Mouse (Mus musculus): ENCODE results near the gene Txndc17.
A peak's percentile ranks its signal among the peaks of the same experiment; 100 is the strongest.
"Not testable (repeated sequence)": the region's sequence is repeated elsewhere in the genome, so short reads cannot be mapped to it uniquely, and the experiment has no call there.

Txndc17 gene

DNA sequence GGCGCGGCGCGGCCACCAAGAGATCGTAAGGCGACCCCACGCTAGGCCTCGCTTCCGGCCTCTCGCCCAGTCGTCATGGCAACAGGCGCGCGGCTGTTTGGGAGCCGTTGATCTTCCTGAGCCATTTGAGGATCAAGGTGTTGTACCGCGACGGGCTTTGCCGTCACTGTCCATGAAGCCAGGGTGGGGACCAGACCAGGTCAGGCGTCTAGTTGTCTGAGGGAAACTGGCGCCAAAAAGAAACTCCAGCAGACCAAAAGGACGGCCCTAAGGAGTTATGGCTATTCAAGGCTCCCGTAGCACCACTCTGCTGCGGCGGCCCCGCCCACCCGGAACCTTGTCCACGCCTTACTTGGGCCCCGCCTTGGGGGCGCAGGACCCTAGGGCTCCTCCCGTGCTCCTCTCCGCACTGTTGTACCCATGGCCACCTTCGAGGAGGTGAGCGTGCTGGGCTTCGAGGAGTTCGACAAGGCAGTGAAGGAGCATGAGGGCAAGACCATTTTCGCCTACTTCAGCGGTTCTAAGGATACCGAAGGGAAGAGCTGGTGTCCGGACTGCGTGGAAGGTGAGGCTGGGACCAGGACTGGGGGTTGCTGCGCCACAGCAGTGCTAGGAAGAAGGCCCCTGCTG is at the start of gene Txndc17, which contains the start of gene 4933427D14Rik:
Gene Txndc17, plus strand, starts transcription at position 344 of the 630 bp plus-strand sequence.
Gene 4933427D14Rik, minus strand, starts transcription at position 256 of the 630 bp plus-strand sequence.
- DNase-seq = peak; percentile 94

GRCm38 (mm10) chr11:72163198-72163597 is 44.1 kb upstream of the Txndc17 start:
- no peak for DNase-seq

DNA sequence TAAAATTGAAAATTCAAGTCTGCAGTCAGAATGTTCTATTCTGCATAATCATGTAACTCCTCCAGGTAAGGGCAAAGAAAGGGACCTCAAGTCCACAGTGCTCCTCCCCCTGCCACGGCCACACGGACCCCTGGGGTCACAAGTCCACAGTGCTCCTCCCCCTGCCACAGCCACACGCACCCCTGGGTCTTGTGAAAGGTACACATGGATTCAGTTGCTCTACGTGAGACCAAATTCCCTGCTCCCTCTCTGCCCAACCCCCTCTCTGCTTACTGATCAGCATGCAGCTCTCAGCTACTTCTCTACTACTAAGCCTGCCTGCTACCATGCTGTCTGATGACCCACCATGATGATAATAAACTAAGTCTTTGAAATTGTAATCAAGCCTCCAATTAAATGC is 37.5 kb upstream of the Txndc17 start:
- DNase-seq = no peak

DNA sequence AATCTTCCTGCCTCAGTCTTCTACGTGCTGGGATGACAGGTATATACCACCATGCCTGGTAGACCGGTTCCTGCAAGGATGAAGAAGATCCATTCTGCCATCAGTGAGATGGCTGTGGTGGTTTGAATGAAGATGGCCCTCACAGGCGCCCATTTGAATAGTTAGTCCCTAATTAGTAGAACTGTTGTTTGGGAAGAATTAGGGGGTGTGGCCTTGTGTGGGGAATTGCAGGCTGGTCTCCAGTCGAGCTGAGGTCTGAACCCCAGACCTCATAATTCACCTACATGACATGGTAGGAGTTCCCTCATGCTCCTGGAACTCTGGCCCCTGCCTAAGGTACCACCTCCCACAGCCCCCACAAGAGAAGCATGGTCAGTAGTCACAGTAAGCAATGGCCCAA is 35.4 kb upstream of the Txndc17 start:
- DNase-seq = not testable (repeated sequence)

DNA sequence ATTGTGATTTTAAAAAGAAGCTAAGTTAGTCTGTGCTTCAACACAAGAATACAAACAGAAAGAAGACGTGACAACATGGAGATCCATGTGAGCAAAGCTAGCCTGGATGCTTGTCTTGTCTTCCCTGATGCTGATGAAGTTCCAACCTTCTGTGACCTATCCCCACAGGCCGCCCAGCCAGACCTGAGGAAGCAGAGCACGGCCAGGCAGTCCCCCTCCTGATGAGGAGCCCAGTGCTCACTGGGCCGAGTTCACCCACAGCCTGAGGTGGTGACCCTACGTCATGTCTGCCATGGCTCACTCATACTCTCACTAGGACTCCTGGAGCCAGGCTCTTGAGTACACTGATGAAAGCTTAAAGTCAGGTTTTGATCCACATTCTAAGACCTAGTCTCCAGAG is 33.8 kb upstream of the Txndc17 start:
- no peak for DNase-seq

GRCm38 (mm10) chr11:72174721-72175120 is 32.6 kb upstream of the Txndc17 start:
- DNase-seq = no peak

DNA sequence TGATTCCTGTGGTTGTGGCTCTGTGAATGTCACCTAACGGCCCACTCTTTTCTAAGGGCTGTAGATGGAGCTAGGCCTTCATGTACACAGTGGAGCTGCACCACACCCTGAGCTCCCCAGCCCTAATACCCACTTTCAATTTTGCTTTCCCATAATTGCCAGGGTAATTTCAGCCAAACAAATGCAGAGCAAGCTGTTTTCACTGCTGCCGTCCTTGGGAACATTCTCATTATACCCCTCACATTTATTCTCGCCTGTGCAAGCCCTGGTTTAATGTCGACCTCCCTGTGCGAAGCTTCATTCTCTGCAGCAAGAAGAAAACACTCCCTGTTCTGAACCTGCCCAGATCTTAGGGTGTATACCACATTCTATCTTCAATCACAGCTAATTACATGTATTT is 31.4 kb upstream of the Txndc17 start:
- no peak for DNase-seq

DNA sequence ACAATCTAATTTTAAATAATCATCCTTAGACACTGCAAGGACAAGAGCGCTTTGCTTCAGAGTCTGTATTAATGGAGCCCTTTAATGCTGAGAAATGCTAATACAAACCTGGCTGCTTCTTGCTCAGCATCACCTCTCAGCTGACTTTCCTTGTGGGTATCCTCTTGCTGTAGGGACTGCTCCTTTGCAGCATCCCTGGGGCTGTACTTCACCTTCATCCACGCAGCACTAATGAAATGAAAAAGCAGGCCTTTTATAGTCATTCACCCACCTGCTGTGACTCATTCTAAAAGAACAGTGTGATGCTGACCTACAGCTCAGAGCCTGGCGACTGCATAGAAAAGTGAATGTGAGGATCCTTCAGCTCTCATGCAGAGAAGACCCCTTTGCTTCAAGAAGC is 30.8 kb upstream of the Txndc17 start:
- no peak for DNase-seq

DNA sequence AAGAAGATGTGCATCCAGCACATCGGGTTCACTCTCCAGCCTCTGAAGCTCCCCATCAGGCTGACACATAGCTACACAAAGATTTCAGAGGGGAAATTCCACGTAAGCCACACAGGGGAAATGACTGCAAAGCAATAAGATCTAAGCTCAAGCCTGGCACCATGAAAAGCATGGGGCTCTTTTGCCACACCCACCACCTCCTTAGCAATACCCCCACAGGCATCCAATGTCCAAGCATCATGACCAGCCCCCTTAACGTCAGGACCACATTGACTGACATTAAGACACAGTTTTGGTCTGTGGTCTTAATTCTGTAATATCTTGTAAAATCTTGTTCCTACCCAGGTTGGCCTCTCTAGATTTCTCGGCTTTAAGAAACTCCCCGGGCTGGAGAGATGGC is 26.8 kb upstream of the Txndc17 start:
- no peak for DNase-seq

DNA sequence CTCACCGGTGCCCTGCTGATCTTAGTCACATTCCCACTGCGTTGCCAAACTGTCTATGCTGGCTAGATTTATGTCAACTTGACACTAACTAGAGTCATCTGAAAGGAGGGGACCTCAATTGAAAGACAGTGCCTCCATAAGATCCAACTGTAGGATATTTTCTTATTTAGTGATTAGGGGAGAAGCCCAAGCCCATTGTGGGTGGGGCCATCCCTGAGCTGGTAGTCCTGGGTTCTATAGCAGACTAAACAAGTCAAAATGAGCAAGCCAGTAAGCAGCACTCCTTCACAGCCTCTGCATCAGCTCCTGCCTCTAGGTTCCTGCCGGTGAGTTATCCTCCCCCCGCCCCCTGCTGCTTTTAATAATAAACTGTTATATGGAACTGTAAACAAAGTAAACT is 26.2 kb upstream of the Txndc17 start:
- no peak for DNase-seq

GRCm38 (mm10) chr11:72184252-72184651 is 23.1 kb upstream of the Txndc17 start:
- DNase-seq = no peak

DNA sequence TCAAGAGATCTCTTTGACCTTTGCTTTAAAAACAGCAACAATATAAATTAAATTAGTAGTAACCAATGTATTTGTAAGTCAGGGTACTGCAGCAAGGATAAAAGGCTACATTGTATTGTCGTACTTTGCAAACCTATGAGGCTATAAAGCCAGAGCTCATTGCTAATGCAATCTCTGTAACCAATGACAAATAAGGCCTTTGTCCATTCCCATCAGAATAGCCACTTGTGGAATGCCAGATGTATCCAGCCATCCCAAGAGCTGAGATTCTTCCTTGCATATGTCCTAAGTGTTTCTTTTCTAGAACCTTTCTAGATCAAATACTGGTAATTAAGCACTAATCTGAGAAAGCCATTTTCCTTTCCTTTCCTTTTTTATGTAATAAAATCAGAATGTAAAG is 16.5 kb upstream of the Txndc17 start:
- DNase-seq = no peak

GRCm38 (mm10) chr11:72194259-72194658 is 13.1 kb upstream of the Txndc17 start:
- no peak for DNase-seq

DNA sequence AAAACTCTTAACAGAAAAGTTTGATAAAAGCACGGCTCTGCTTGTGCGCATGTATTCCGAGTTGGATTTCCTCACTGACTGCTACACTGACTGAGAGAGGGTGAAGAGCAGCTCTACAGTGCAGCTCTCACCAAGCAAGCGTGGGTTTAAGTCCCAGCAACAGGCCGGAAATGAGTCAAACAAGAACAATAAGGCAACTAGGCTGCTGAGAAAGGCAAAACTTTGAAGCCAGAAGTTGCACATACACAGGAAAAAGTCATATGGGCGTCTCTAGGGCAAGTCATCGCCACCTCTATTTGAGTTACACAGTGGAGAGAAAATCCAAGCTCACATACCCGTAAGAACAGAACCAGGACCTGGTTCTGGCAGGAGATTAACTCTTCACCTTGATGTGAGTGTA is 10.8 kb upstream of the Txndc17 start:
- DNase-seq = no peak

GRCm38 (mm10) chr11:72203440-72203839 is 3.9 kb upstream of the Txndc17 start:
- DNase-seq = no peak

- no peak for DNase-seq
Observed at GRCm38 (mm10) chr11:72205256-72205655, 2.1 kb upstream of the Txndc17 start.

DNA sequence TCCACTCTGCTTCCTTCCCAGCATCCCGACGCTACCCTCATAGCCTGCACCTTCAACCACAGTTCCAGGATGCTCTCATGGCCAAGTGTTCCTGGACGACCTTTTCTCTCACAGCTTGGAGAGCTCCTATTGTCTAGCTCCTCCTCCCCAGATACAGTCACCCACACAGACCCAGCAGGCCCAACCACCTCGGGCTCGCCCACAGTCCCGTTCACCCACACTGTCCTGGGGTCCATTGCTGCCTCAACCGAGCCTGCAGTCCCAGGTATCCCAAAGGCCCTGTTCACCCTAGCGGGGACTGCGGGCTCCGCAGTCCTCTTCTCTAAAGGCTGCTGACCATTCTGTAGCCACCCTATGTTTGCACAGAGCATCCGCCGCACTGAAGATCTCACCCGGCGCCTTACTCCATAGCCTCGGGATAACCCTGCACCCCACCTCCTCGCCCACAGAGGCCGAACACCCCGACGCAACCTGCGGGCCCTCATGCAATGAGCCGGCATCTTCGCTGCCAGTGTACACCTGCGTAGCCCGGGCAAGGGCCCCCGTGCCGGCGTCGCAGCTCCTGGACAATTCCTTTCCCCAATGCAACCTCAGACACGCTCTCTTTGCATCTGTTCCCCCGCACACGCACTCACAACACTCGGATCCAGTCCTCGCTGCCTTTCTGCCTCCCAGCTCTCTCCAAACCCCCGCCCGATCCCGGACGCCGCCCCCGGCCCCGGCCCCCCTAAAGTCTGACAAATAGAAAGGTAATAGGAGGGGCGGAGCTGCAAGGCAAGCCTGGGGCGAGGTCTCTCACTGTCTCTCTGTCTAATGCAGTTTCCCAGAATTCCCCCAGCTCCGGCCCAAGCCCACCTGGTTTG is 775 bp upstream of the Txndc17 start, which contains the start of gene Gm43951:
Gene Gm43951, minus strand, starts transcription at position 500 of the 863 bp plus-strand sequence.
- DNase-seq = peak; percentile 33

DNA sequence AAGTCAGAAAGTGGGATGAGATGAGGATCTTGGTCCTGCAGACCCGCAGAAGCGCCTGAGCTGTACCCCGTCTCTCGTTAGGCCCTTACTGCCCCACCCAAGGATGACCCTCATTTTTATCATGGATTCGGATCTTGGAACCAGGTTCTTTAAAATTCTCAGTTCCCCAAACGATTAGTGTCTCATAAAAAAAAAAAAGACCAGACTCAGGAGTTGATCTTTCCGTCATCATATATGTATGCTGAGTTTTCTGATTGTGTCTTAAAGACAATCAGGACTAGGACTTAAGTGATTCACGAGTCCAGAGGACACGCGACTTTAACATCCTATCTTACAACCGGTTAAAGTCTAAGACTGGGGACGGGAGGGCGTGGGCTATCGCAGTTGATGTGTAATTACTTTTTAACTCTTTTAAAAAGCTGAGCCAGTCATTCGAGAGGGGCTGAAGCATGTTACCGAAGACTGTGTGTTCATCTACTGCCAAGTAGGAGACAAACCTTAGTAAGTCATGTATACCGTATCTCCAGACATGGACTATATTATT is 559 bp downstream of the Txndc17 start:
- peak; percentile 38 for DNase-seq

DNA sequence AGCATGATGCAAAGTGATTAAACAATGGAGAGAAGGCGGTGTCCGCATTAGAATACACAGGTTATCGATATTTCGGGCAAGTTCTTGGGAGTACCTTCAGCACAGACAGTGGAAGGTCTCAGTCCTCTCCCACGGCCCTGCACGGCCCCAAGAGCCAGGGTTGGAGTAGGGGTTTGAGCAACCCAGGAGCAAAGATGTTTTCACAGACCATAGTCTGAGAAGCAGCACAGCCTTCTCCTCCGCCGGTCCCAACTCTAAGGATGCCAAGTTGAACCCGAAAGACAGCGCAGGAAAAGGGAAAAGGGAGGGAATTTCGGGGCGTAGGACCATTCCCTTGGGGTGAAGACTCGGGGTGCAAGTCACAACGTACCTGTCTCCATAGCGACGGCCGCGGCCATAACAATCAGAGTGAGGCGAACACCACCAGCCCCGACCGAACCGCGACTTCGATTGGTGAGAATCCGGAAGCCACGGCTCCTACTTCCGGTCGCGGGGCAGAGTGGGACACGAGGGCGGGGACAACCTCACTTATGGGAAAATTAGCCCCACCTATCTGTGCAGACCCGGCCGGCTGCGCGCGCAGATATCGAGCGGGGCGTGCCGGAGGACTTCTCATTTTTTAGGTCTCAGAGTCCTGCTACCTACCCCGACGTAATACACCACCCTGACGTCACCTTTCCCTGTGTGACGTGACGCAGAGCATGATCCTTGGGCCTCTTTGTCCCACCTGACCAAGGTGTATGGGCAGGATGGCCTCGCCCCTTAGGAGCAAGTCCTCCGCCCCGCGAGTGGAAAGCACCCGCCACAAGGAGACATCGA is 7.5 kb downstream of the Txndc17 start:
- peak; percentile 96 for DNase-seq

- DNase-seq = peak; percentile 89
Observed at GRCm38 (mm10) chr11:72215410-72215797, 8.1 kb downstream of the Txndc17 start, which contains the start of gene Med31. Gene Med31, minus strand, starts transcription at chr11:72215592.

GRCm38 (mm10) chr11:72217116-72217515 is 9.8 kb downstream of the Txndc17 start:
- DNase-seq = no peak

- DNase-seq = peak; percentile 67
Observed at GRCm38 (mm10) chr11:72221278-72221677, 13.9 kb downstream of the Txndc17 start.

DNA sequence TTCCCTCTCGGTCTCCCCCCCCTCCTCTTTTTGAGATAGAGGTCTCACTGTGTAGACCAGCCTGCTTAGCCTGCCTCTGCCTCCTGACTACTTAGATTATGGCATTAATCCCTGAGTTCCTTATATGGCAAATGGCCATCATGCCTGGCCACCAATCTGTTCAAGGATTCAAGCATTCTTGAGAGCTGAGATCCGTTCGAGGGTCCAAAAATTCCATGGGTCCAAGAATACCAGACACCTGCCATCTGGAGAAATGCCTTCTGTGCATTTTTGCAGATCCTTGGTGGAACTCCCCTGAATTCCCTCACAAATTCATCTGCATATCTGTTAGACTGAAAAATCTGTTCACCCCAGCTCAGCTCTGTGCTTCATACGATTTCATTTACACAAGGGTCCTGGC is 16.1 kb downstream of the Txndc17 start:
- no peak for DNase-seq
